Mouse (Mus musculus) small intestine, adult 2 months (tissue): ENCODE data around the gene Ctnnd2. TPM values are rescaled to one million over a fixed set of nuclear protein-coding genes. Genes with fewer than 3 reads are reported as not detected.

ENCODE experiments used
- H3K27ac ChIP-seq: fragments of 200-500 bp; 2 replicates; pipeline ENCODE4 v1.5.1; 2012; ENCODE audit warnings: low read depth, low read length, control low read depth, inconsistent platforms; ENCODE audit not compliant: insufficient read depth
- H3K27me3 ChIP-seq: fragments of 200-500 bp; 2 replicates; pipeline ENCODE4 v1.6.1; 2012; ENCODE audit warnings: mild to moderate bottlenecking, moderate library complexity, low read length, inconsistent platforms; ENCODE audit not compliant: control insufficient read depth, insufficient read depth
- H3K36me3 ChIP-seq: fragments of 200-500 bp; 2 replicates; pipeline ENCODE4 v1.6.1; 2012; ENCODE audit warnings: mild to moderate bottlenecking, low read length, control low read depth, inconsistent platforms; ENCODE audit not compliant: control insufficient read depth, insufficient read depth
- H3K4me1 ChIP-seq: fragments of 200-500 bp; 2 replicates; pipeline ENCODE4 v1.6.1; 2012; ENCODE audit warnings: low read length, inconsistent platforms, mixed read lengths; ENCODE audit not compliant: control insufficient read depth, insufficient read depth, insufficient read length
- H3K4me3 ChIP-seq: fragments of 200-500 bp; 2 replicates; pipeline ENCODE4 v1.5.1; 2012; ENCODE audit warnings: low read depth, mild to moderate bottlenecking, control low read depth, inconsistent platforms, low read length, moderate library complexity
- CTCF ChIP-seq: fragments of 200-500 bp; IDR thresholded peaks from 2 replicates; pipeline ENCODE4 v1.5.1; 2012; ENCODE audit warnings: low read depth, mild to moderate bottlenecking, control low read depth, inconsistent platforms, low read length, moderate library complexity, mixed read lengths; ENCODE audit not compliant: insufficient replicate concordance, insufficient read length; ENCODE audit errors: extremely low read depth
- POLR2A ChIP-seq: fragments of 200-500 bp; IDR thresholded peaks from 2 replicates; pipeline ENCODE4 v1.6.1; 2012; ENCODE audit warnings: low read depth, mild to moderate bottlenecking, control low read depth, inconsistent platforms, low read length, moderate library complexity
- WGBS: fragments of 180-500 bp; shearing (Covaris S2); methylation state at CpG from one replicate; pipeline ENCODE4 v1.1.7; 2018; 5-methylcytosine and 5-hydroxymethylcytosine counted together
- polyA plus RNA-seq: library from polyadenylated mRNA; depleted of rRNA; stranded (reverse); fragments of >200 nt; gene quantifications from 2 replicates; pipeline ENCODE4 v1.2.3, GENCODE M21; 2012

The Ctnnd2 gene
- polyA plus RNA-seq, 1 experiment = 1.3 TPM

GRCm38 (mm10) chr15:30199785-30200184, 27.4 kb downstream of the Ctnnd2 start:
- 88% methylated on average over 1 of the region's 1 CpGs for WGBS
- Histone ChIP-seq H3K27ac (no peak overlapping the region), H3K4me1 (no peaks in the 10 kb centered on the region), H3K36me3 (no peaks in the 10 kb centered on the region), H3K4me3 (no peak overlapping the region), H3K27me3 (no peaks in the 10 kb centered on the region)
- TF ChIP-seq POLR2A = no peak
- no peak for TF ChIP-seq CTCF

- no peaks in the 10 kb centered on the region for H3K4me1 ChIP-seq
- TF ChIP-seq CTCF (no peak), POLR2A (no peak)
- H3K4me3 ChIP-seq = no peak overlapping the region
- no peak overlapping the region for H3K27ac ChIP-seq
- 86% methylated on average over 2 of the region's 2 CpGs for WGBS
- H3K27me3 ChIP-seq = no peaks in the 10 kb centered on the region
- H3K36me3 ChIP-seq = no peaks in the 10 kb centered on the region
Measured at GRCm38 (mm10) chr15:30201211-30201610, 28.8 kb downstream of the Ctnnd2 start.

DNA sequence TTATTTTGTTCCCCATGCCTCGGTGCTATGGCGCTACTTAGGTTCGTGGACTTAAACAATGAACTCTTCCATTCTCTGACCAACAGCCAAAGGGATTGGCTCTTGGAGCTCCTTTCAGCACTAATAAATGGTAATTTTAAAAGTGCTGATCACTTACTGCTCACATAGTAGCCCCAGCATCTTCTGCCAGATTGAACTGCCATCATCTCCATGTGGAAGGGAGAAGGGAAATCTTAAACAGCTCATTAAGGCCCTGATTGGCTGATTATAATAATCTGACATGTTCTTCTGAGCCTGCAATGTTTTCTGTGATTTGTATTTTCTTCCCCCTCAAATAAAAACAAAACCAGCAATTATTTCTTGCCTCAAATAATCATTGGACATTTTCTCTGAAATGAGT, 29.2 kb downstream of the Ctnnd2 start:
- TF ChIP-seq POLR2A = no peak
- TF ChIP-seq CTCF = no peak
- Histone ChIP-seq H3K27ac (no peak overlapping the region), H3K4me1 (no peaks in the 10 kb centered on the region), H3K27me3 (no peaks in the 10 kb centered on the region), H3K36me3 (no peaks in the 10 kb centered on the region), H3K4me3 (no peak overlapping the region)
- WGBS = 93% methylated on average over 3 of the region's 3 CpGs

GRCm38 (mm10) chr15:30212746-30213145, 40.4 kb downstream of the Ctnnd2 start:
- no peaks in the 10 kb centered on the region for H3K27me3 ChIP-seq
- TF ChIP-seq POLR2A = no peak
- TF ChIP-seq CTCF = no peak
- H3K4me1 ChIP-seq = no peaks in the 10 kb centered on the region
- no peak overlapping the region for H3K27ac ChIP-seq
- 85% methylated on average over 5 of the region's 5 CpGs for WGBS
- no peak overlapping the region for H3K4me3 ChIP-seq
- H3K36me3 ChIP-seq = no peaks in the 10 kb centered on the region

DNA sequence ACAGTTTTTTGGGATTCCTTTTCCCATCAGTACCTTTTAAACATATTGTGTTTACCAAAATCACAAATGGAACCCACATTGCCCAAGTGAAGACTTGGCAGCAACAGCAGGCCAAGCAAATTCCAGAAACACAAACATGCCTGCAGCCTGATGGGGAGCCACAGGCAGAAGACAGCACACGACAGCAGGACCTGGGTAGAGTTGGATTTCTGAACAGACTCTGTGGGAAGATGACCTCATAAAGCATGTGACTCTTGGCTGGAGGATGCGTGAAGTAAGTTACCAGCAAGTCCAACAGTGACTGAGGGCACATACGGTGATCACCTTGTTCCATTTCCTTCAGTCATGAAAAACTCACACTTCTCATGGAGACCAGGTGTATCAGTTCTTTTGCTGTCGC, 43.5 kb downstream of the Ctnnd2 start:
- 79% methylated on average over 4 of the region's 4 CpGs for WGBS
- no peaks in the 10 kb centered on the region for H3K36me3 ChIP-seq
- TF ChIP-seq POLR2A (no peak), CTCF (no peak)
- no peak overlapping the region for H3K27ac ChIP-seq
- no peaks in the 10 kb centered on the region for H3K4me1 ChIP-seq
- no peak overlapping the region for H3K4me3 ChIP-seq
- H3K27me3 ChIP-seq = no peaks in the 10 kb centered on the region

GRCm38 (mm10) chr15:30229112-30229511, 56.7 kb downstream of the Ctnnd2 start:
- Histone ChIP-seq H3K27ac (no peak overlapping the region), H3K4me3 (no peak overlapping the region), H3K36me3 (no peaks in the 10 kb centered on the region), H3K27me3 (no peaks in the 10 kb centered on the region), H3K4me1 (no peaks in the 10 kb centered on the region)
- 90% methylated on average over 4 of the region's 4 CpGs for WGBS
- TF ChIP-seq POLR2A (no peak), CTCF (no peak)

GRCm38 (mm10) chr15:30235210-30236034, 63.0 kb downstream of the Ctnnd2 start:
- WGBS = 91% methylated on average over 10 of the region's 10 CpGs
- Histone ChIP-seq H3K27ac (no peak overlapping the region), H3K36me3 (no peaks in the 10 kb centered on the region), H3K4me1 (no peaks in the 10 kb centered on the region), H3K27me3 (no peaks in the 10 kb centered on the region), H3K4me3 (no peak overlapping the region)
- no peak for TF ChIP-seq CTCF
- no peak for TF ChIP-seq POLR2A
